Mouse (Mus musculus): Measurements from ENCODE around the gene Tsen34. TPM values are rescaled to one million over a fixed set of nuclear protein-coding genes. Genes with fewer than 3 reads are reported as not detected.
A peak's percentile ranks its signal among the peaks of the same experiment; 100 is the strongest.
"Not testable (repeated sequence)": the region's sequence is repeated elsewhere in the genome, so short reads cannot be mapped to it uniquely, and the experiment has no call there.

Gene Tsen34
- polyA plus RNA-seq, 1 experiment from 2014 or later, result 198 TPM

GRCm38 (mm10) chr7:3692987-3693808 is 535 bp downstream of the Tsen34 start, which contains the start of gene Mboat7:
TSS of gene Mboat7 (minus strand) at chr7:3693523.
- peaks cover 21% of the 10 kb centered on the region for H3K36me3 ChIP-seq
- no peaks in the 10 kb centered on the region for H3K27me3 ChIP-seq
- H3K4me3 ChIP-seq, result peak within 1 kb of the TSS; percentile 70
- H3K4me2 ChIP-seq, result peak within 1 kb of the TSS; percentile 94
- under 1% methylated on average over 55 of the region's 55 CpGs for WGBS
- H3K9ac ChIP-seq, result peak within 1 kb of the TSS; percentile 94
- H3K9me3 ChIP-seq (replicated peaks), result no peaks in the 10 kb centered on the region
- H3K4me1 ChIP-seq (replicated peaks), result peaks cover 21% of the 10 kb centered on the region
- peak within 1 kb of the TSS; percentile 97 for H3K27ac ChIP-seq
- ATAC-seq (replicated peaks; ENCODE audit: insufficient number of reproducible peaks, insufficient read depth, low FRiP score, low read depth), result peak; percentile 89

- ATAC-seq (replicated peaks; ENCODE audit: insufficient number of reproducible peaks, insufficient read depth, low FRiP score, low read depth), result no peak
- no peaks in the 10 kb centered on the region for H3K27me3 ChIP-seq
- H3K4me3 ChIP-seq, result peak overlapping the region; percentile 70
- peak overlapping the region; percentile 94 for H3K4me2 ChIP-seq
- under 1% methylated on average over 18 of the region's 18 CpGs for WGBS
- no peaks in the 10 kb centered on the region for H3K9me3 ChIP-seq (replicated peaks)
- H3K9ac ChIP-seq, result peak overlapping the region; percentile 94
- H3K36me3 ChIP-seq, result peaks cover 26% of the 10 kb centered on the region
- peaks cover 21% of the 10 kb centered on the region for H3K4me1 ChIP-seq (replicated peaks)
- peak overlapping the region; percentile 97 for H3K27ac ChIP-seq
Measured at GRCm38 (mm10) chr7:3693809-3694075, 1.1 kb downstream of the Tsen34 start.

GRCm38 (mm10) chr7:3694076-3694948 is 1.6 kb downstream of the Tsen34 start:
- peak overlapping the region; percentile 97 for H3K27ac ChIP-seq
- under 1% methylated on average over 55 of the region's 55 CpGs for WGBS

GRCm38 (mm10) chr7:3694949-3695305 is 2.3 kb downstream of the Tsen34 start:
- H3K9me3 ChIP-seq (replicated peaks); ATAC-seq (replicated peaks; ENCODE audit: insufficient number of reproducible peaks, insufficient read depth, low FRiP score, low read depth); H3K27me3 ChIP-seq: not testable (repeated sequence)
- 5% methylated on average over 9 of the region's 9 CpGs for WGBS
- Histone ChIP-seq H3K4me2 (peak overlapping the region; percentile 94), H3K27ac (peak overlapping the region; percentile 97), H3K4me3 (peak overlapping the region; percentile 70), H3K36me3 (peaks cover 37% of the 10 kb centered on the region), H3K4me1 (replicated peaks) (peaks cover 21% of the 10 kb centered on the region), H3K9ac (peak overlapping the region; percentile 94)

More at GRCm38 (mm10) chr7:3694076-3694948, 1.6 kb downstream of the Tsen34 start:
- Histone ChIP-seq H3K36me3 (peaks cover 32% of the 10 kb centered on the region), H3K9ac (peak overlapping the region; percentile 94), H3K4me3 (peak overlapping the region; percentile 70), H3K9me3 (replicated peaks) (no peaks in the 10 kb centered on the region), H3K4me2 (peak overlapping the region; percentile 94), H3K4me1 (replicated peaks) (peaks cover 21% of the 10 kb centered on the region), H3K27me3 (no peaks in the 10 kb centered on the region)
- ATAC-seq (replicated peaks; ENCODE audit: insufficient number of reproducible peaks, insufficient read depth, low FRiP score, low read depth), result peak; percentile 60

DNA sequence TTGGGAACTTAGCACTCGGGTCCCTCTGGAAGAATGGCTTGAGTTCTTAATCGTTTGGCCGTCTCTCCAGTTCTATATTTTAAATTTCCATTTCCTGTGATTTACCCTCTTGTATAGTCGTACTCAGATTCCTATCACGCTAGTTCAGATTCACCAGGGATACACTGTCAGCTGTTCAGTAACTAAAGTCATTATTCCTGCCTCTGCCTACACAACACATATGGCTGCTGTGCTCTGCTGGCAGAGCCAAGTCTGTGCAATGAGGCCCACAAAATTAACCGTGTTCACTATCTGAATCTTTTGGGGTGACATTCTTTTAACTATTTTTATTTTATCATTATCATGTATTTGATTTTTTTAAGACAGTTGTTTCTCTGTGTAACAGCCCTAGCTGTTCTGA is 5.8 kb downstream of the Tsen34 start:
- 92% methylated on average over 6 of the region's 6 CpGs for WGBS
- no peak for ATAC-seq (replicated peaks; ENCODE audit: insufficient number of reproducible peaks, insufficient read depth, low FRiP score, low read depth)
- Histone ChIP-seq H3K4me2 (no peak overlapping the region), H3K4me1 (replicated peaks) (peaks cover 9% of the 10 kb centered on the region), H3K27me3 (no peaks in the 10 kb centered on the region), H3K4me3 (no peak overlapping the region), H3K36me3 (peaks cover 49% of the 10 kb centered on the region), H3K9me3 (replicated peaks) (no peaks in the 10 kb centered on the region), H3K9ac (no peak overlapping the region), H3K27ac (no peak overlapping the region)

GRCm38 (mm10) chr7:3703148-3703878 is 10.7 kb downstream of the Tsen34 start:
- 18% methylated on average over 6 of the region's 6 CpGs for WGBS

GRCm38 (mm10) chr7:3703879-3704441 is 11.3 kb downstream of the Tsen34 start, which contains the start of gene Rps9:
TSS of gene Rps9 (plus strand) at chr7:3703993.
- peak; percentile 95 for ATAC-seq (replicated peaks; ENCODE audit: insufficient number of reproducible peaks, insufficient read depth, low FRiP score, low read depth)
- H3K4me1 ChIP-seq (replicated peaks), result peaks cover 18% of the 10 kb centered on the region
- peak within 1 kb of the TSS; percentile 79 for H3K4me2 ChIP-seq
- peak within 1 kb of the TSS; percentile 79 for H3K4me3 ChIP-seq
- no peaks in the 10 kb centered on the region for H3K27me3 ChIP-seq
- WGBS, result 2% methylated on average over 42 of the region's 42 CpGs
- H3K9me3 ChIP-seq (replicated peaks), result no peaks in the 10 kb centered on the region
- H3K27ac ChIP-seq, result peak within 1 kb of the TSS; percentile 91
- peaks cover 39% of the 10 kb centered on the region for H3K36me3 ChIP-seq
- H3K9ac ChIP-seq, result peak within 1 kb of the TSS; percentile 76

More at GRCm38 (mm10) chr7:3703148-3703878, 10.7 kb downstream of the Tsen34 start:
- Histone ChIP-seq H3K9ac (no peak overlapping the region; the same call in 1 of the 2 replicates), H3K9me3 (replicated peaks) (no peaks in the 10 kb centered on the region), H3K36me3 (peaks cover 46% of the 10 kb centered on the region), H3K4me2 (peak overlapping the region; percentile 79), H3K27me3 (no peaks in the 10 kb centered on the region), H3K27ac (peak overlapping the region; percentile 91), H3K4me3 (peak overlapping the region; percentile 79), H3K4me1 (replicated peaks) (peaks cover 18% of the 10 kb centered on the region)
- ATAC-seq (replicated peaks; ENCODE audit: insufficient number of reproducible peaks, insufficient read depth, low FRiP score, low read depth), result peak; percentile 25; the same call in 1 of the 2 replicates

GRCm38 (mm10) chr7:3704475-3704874 is 11.8 kb downstream of the Tsen34 start:
- Histone ChIP-seq H3K4me1 (replicated peaks) (peaks cover 18% of the 10 kb centered on the region), H3K27ac (peak overlapping the region; percentile 91), H3K4me3 (peak overlapping the region; percentile 79), H3K27me3 (no peaks in the 10 kb centered on the region), H3K4me2 (peak overlapping the region; percentile 79), H3K36me3 (peaks cover 34% of the 10 kb centered on the region), H3K9ac (peak overlapping the region; percentile 76), H3K9me3 (replicated peaks) (no peaks in the 10 kb centered on the region)
- ATAC-seq (replicated peaks; ENCODE audit: insufficient number of reproducible peaks, insufficient read depth, low FRiP score, low read depth), result peak; percentile 14; the same call in 1 of the 2 replicates
- 0% methylated on average over 20 of the region's 20 CpGs for WGBS

DNA sequence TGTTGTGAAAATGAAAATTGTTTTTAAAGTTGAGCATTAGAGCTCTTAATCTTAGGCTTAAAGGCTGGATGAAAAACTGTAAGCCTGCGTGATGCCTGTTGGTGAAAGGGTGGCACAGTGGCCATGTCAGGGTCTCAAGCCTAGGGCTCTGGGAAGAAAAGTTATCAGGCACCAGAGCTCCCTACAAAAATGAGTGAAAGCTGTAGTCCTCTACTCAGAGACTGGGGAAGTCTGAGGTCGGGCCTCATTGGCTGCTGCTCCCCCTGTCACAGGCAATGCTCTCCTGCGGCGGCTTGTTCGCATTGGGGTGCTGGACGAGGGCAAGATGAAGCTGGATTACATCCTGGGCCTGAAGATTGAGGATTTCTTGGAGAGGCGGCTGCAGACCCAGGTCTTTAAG is 12.8 kb downstream of the Tsen34 start:
- Histone ChIP-seq H3K4me2 (peak overlapping the region; percentile 79), H3K4me3 (peak overlapping the region; percentile 79), H3K4me1 (replicated peaks) (peaks cover 18% of the 10 kb centered on the region), H3K9ac (peak overlapping the region; percentile 76), H3K36me3 (peaks cover 25% of the 10 kb centered on the region), H3K27ac (peak overlapping the region; percentile 91; the same call in 1 of the 2 replicates)
- not testable (repeated sequence) for ATAC-seq (replicated peaks; ENCODE audit: insufficient number of reproducible peaks, insufficient read depth, low FRiP score, low read depth); H3K9me3 ChIP-seq (replicated peaks); H3K27me3 ChIP-seq
- WGBS, result 7% methylated on average over 7 of the region's 7 CpGs

GRCm38 (mm10) chr7:3705911-3706310 is 13.2 kb downstream of the Tsen34 start:
- Histone ChIP-seq H3K4me2 (peak overlapping the region; percentile 79), H3K27ac (peak overlapping the region; percentile 26; the same call in 1 of the 2 replicates), H3K4me1 (replicated peaks) (peaks cover 18% of the 10 kb centered on the region), H3K4me3 (peak overlapping the region; percentile 79), H3K36me3 (peaks cover 23% of the 10 kb centered on the region), H3K9ac (peak overlapping the region; percentile 76), H3K9me3 (replicated peaks) (no peaks in the 10 kb centered on the region), H3K27me3 (no peaks in the 10 kb centered on the region)
- no peak for ATAC-seq (replicated peaks; ENCODE audit: insufficient number of reproducible peaks, insufficient read depth, low FRiP score, low read depth)
- 29% methylated on average over 6 of the region's 6 CpGs for WGBS
